Mouse (Mus musculus): ENCODE measurements around the gene Nme2. TPM values are rescaled to one million over a fixed set of nuclear protein-coding genes. Genes with fewer than 3 reads are reported as not detected.

The Nme2 gene
- total RNA-seq, 2 experiments from 2014 or later = 504 to 546 TPM

Other genes with a start within 250 kb of the Nme2 start
- gene Utp18, start 70.5 kb downstream of the Nme2 start, total RNA-seq (2021) = 10 to 100 TPM; 24.3 to 25.5 TPM
- 10 to 100 TPM; 24.6 to 32.5 TPM for gene Mbtd1, start 70.4 kb downstream of the Nme2 start, total RNA-seq (2021)
- gene Gm20390, start 12.0 kb upstream of the Nme2 start, total RNA-seq (2021) = 10 to 100 TPM; 66.6 to 85.5 TPM
- 10 to 100 TPM; 33.5 to 41.7 TPM for gene Nme1, start 12.3 kb upstream of the Nme2 start, total RNA-seq (2021)
- 100 to 1,000 TPM; 108 to 117 TPM for gene Spag9, start 39.8 kb upstream of the Nme2 start, total RNA-seq (2021)